Mouse (Mus musculus): ENCODE measurements at regions not wholly inside any gene's neighbourhood (a gene's known extent, or its start where the extent isn't known, plus 50 kb on each side); places are given as distances from the start of the nearest gene placed in this dataset.

- peak; percentile 0 for DNase-seq
Measured at GRCm38 (mm10) chrX:151708055-151708670, 92.4 kb upstream of the Huwe1 start.
